Mouse (Mus musculus): ENCODE measurements around the gene Abhd18. TPM values are rescaled to one million over a fixed set of nuclear protein-coding genes. Genes with fewer than 3 reads are reported as not detected.
"Not testable (repeated sequence)": the region's sequence is repeated elsewhere in the genome, so short reads cannot be mapped to it uniquely, and the experiment has no call there.

The Abhd18 gene
- polyA plus RNA-seq (2015; fragmentation: Nextera tagmentation; extraction: Ambion mirVana) = 16.6 and 20.1 TPM in 2 replicates

DNA sequence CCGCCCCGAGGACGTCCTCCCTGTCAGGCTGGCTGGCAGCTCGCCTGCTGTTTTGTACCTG is at the start of gene Abhd18:
TSS of gene Abhd18 (plus strand) at position 14 of the 61 bp plus-strand sequence.
- peak within 1 kb of the TSS; percentile 78 for H3K4me2 ChIP-seq (ENCODE audit: low read depth, low read length)
- not testable (repeated sequence) for ATAC-seq (replicated peaks; ENCODE audit: extremely low read depth, insufficient read depth, low FRiP score); H3K4me1 ChIP-seq (ENCODE audit: control insufficient read depth, insufficient read depth, low read length); H3K36me3 ChIP-seq (ENCODE audit: control insufficient read depth, insufficient read depth); H3K9me3 ChIP-seq (replicated peaks; ENCODE audit: control insufficient read depth, low read length); H3K27me3 ChIP-seq (ENCODE audit: control insufficient read depth, insufficient read depth, low read length)
- H3K9ac ChIP-seq (ENCODE audit: low read length) = peak within 1 kb of the TSS; percentile 75
- H3K4me3 ChIP-seq (ENCODE audit: low read length) = peak within 1 kb of the TSS; percentile 64
- peak within 1 kb of the TSS; percentile 79 for H3K27ac ChIP-seq (ENCODE audit: low read length)
- WGBS = 0% methylated on average over 2 of the region's 4 CpGs

DNA sequence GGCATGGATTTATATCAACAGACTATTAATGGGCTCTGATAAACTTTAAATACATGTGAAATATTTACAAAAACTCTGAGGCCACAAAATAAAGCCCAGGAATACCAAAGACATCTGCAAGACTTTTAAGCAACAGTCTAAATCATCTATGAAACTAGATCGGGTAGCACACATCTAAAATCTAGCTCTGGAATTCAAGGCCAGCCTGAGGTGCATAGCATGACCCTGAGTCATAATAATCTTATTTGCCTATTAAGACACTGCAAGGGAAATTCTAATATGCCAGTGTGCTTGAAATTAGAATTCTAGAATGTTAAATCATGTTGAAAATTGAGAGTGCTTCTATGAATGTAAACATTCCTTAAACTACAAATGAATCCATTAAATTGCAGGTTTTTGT is 48.7 kb upstream of the Abhd18 start:
- no peak overlapping the region for H3K27ac ChIP-seq (ENCODE audit: low read length)
- no peak overlapping the region for H3K9ac ChIP-seq (ENCODE audit: low read length)
- H3K4me1 ChIP-seq (ENCODE audit: control insufficient read depth, insufficient read depth, low read length) = peaks cover 13% of the 10 kb centered on the region; the same call in 1 of the 2 replicates
- 58% methylated on average over 1 of the region's 1 CpGs for WGBS
- H3K27me3 ChIP-seq (ENCODE audit: control insufficient read depth, insufficient read depth, low read length) = no peaks in the 10 kb centered on the region
- no peak overlapping the region for H3K4me3 ChIP-seq (ENCODE audit: low read length)
- ATAC-seq (replicated peaks; ENCODE audit: extremely low read depth, insufficient read depth, low FRiP score) = no peak
- no peak overlapping the region for H3K4me2 ChIP-seq (ENCODE audit: low read depth, low read length)
- H3K9me3 ChIP-seq (replicated peaks; ENCODE audit: control insufficient read depth, low read length) = no peaks in the 10 kb centered on the region
- H3K36me3 ChIP-seq (ENCODE audit: control insufficient read depth, insufficient read depth) = 0 out of 2 replicates have a peak, but pooled peaks cover 2% of the 10 kb centered on the region

GRCm38 (mm10) chr3:40798500-40798899 is 48.3 kb upstream of the Abhd18 start:
- Histone ChIP-seq H3K4me2 (ENCODE audit: low read depth, low read length) (no peak overlapping the region), H3K4me1 (ENCODE audit: control insufficient read depth, insufficient read depth, low read length) (peaks cover 13% of the 10 kb centered on the region; the same call in 1 of the 2 replicates), H3K36me3 (ENCODE audit: control insufficient read depth, insufficient read depth) (0 out of 2 replicates have a peak, but pooled peaks cover 2% of the 10 kb centered on the region), H3K4me3 (ENCODE audit: low read length) (no peak overlapping the region), H3K27ac (ENCODE audit: low read length) (no peak overlapping the region), H3K9me3 (replicated peaks; ENCODE audit: control insufficient read depth, low read length) (no peaks in the 10 kb centered on the region), H3K27me3 (ENCODE audit: control insufficient read depth, insufficient read depth, low read length) (no peaks in the 10 kb centered on the region), H3K9ac (ENCODE audit: low read length) (no peak overlapping the region)
- WGBS = 38% methylated on average over 7 of the region's 7 CpGs
- no peak for ATAC-seq (replicated peaks; ENCODE audit: extremely low read depth, insufficient read depth, low FRiP score)

- H3K27ac ChIP-seq (ENCODE audit: low read length) = peak within 1 kb of the TSS; percentile 88
- no peaks in the 10 kb centered on the region for H3K27me3 ChIP-seq (ENCODE audit: control insufficient read depth, insufficient read depth, low read length)
- peak; percentile 99 for ATAC-seq (replicated peaks; ENCODE audit: extremely low read depth, insufficient read depth, low FRiP score)
- no peaks in the 10 kb centered on the region for H3K9me3 ChIP-seq (replicated peaks; ENCODE audit: control insufficient read depth, low read length)
- H3K4me1 ChIP-seq (ENCODE audit: control insufficient read depth, insufficient read depth, low read length) = peaks cover 13% of the 10 kb centered on the region; the same call in 1 of the 2 replicates
- H3K36me3 ChIP-seq (ENCODE audit: control insufficient read depth, insufficient read depth) = 0 out of 2 replicates have a peak, but pooled peaks cover 2% of the 10 kb centered on the region
- peak within 1 kb of the TSS; percentile 94 for H3K4me3 ChIP-seq (ENCODE audit: low read length)
- peak within 1 kb of the TSS; percentile 93 for H3K9ac ChIP-seq (ENCODE audit: low read length)
- H3K4me2 ChIP-seq (ENCODE audit: low read depth, low read length) = peak within 1 kb of the TSS; percentile 84
- WGBS = 2% methylated on average over 66 of the region's 66 CpGs
Measured at GRCm38 (mm10) chr3:40799530-40800372, 47.0 kb upstream of the Abhd18 start, which contains the start of gene Plk4. Gene Plk4 (plus strand): TSS chr3:40800019.

DNA sequence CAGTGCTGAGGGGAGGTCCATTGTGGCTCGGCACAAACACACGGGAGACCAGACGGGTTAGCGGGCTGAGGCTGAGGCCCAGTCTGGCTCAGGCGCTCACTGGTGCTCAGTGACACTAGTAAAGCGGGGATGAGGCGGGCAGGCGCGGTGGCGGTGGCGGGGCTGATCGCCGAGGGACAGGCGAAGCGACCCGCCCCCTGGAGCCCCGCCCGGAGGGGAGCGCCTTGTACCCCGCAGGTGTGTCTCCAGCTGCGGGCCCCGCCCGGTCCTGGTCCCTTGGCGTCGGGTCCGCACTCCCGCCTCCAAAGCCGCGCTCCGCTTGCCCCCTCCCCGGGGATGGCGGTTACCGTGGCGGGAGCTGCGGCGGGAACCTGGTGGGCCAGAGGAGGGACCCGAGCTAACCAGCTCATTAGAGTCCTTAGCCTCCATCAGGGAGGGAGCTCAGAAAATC is 46.4 kb upstream of the Abhd18 start:
- H3K27ac ChIP-seq (ENCODE audit: low read length) = peak overlapping the region; percentile 78
- peak overlapping the region; percentile 94 for H3K4me3 ChIP-seq (ENCODE audit: low read length)
- peaks cover 13% of the 10 kb centered on the region; the same call in 1 of the 2 replicates for H3K4me1 ChIP-seq (ENCODE audit: control insufficient read depth, insufficient read depth, low read length)
- H3K9me3 ChIP-seq (replicated peaks; ENCODE audit: control insufficient read depth, low read length) = no peaks in the 10 kb centered on the region
- WGBS = 1% methylated on average over 27 of the region's 37 CpGs
- H3K4me2 ChIP-seq (ENCODE audit: low read depth, low read length) = peak overlapping the region; percentile 84
- H3K36me3 ChIP-seq (ENCODE audit: control insufficient read depth, insufficient read depth) = peaks cover 9% of the 10 kb centered on the region
- no peaks in the 10 kb centered on the region for H3K27me3 ChIP-seq (ENCODE audit: control insufficient read depth, insufficient read depth, low read length)
- peak; percentile 78 for ATAC-seq (replicated peaks; ENCODE audit: extremely low read depth, insufficient read depth, low FRiP score)
- peak overlapping the region; percentile 93 for H3K9ac ChIP-seq (ENCODE audit: low read length)

GRCm38 (mm10) chr3:40806871-40807270 is 39.9 kb upstream of the Abhd18 start:
- 74% methylated on average over 2 of the region's 2 CpGs for WGBS
- Histone ChIP-seq H3K4me1 (ENCODE audit: control insufficient read depth, insufficient read depth, low read length) (no peaks in the 10 kb centered on the region; the same call in 1 of the 2 replicates), H3K36me3 (ENCODE audit: control insufficient read depth, insufficient read depth) (peaks cover 37% of the 10 kb centered on the region), H3K9ac (ENCODE audit: low read length) (no peak overlapping the region), H3K4me3 (ENCODE audit: low read length) (no peak overlapping the region), H3K9me3 (replicated peaks; ENCODE audit: control insufficient read depth, low read length) (no peaks in the 10 kb centered on the region), H3K27ac (ENCODE audit: low read length) (no peak overlapping the region), H3K4me2 (ENCODE audit: low read depth, low read length) (no peak overlapping the region), H3K27me3 (ENCODE audit: control insufficient read depth, insufficient read depth, low read length) (no peaks in the 10 kb centered on the region)
- ATAC-seq (replicated peaks; ENCODE audit: extremely low read depth, insufficient read depth, low FRiP score) = no peak

DNA sequence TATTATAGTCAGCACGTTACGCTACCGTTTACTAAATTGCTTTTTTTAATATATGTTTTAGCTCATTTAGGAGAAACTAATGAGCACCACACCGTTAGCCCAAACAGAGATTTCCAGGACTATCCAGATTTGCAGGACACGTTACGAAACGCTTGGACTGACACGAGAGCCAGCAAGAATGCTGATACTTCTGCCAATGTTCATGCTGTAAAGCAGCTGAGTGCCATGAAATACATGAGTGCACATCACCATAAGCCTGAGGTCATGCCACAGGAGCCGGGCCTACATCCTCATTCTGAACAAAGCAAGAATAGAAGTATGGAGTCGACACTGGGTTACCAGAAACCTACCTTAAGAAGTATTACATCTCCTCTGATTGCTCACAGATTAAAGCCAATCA is 38.1 kb upstream of the Abhd18 start:
- WGBS = 91% methylated on average over 10 of the region's 10 CpGs
- peaks cover 45% of the 10 kb centered on the region for H3K36me3 ChIP-seq (ENCODE audit: control insufficient read depth, insufficient read depth)
- no peaks in the 10 kb centered on the region for H3K27me3 ChIP-seq (ENCODE audit: control insufficient read depth, insufficient read depth, low read length)
- no peak for ATAC-seq (replicated peaks; ENCODE audit: extremely low read depth, insufficient read depth, low FRiP score)
- no peak overlapping the region for H3K4me2 ChIP-seq (ENCODE audit: low read depth, low read length)
- no peak overlapping the region for H3K9ac ChIP-seq (ENCODE audit: low read length)
- no peaks in the 10 kb centered on the region for H3K9me3 ChIP-seq (replicated peaks; ENCODE audit: control insufficient read depth, low read length)
- no peak overlapping the region for H3K4me3 ChIP-seq (ENCODE audit: low read length)
- H3K27ac ChIP-seq (ENCODE audit: low read length) = no peak overlapping the region
- H3K4me1 ChIP-seq (ENCODE audit: control insufficient read depth, insufficient read depth, low read length) = no peaks in the 10 kb centered on the region; the same call in 1 of the 2 replicates

- peaks cover 50% of the 10 kb centered on the region for H3K36me3 ChIP-seq (ENCODE audit: control insufficient read depth, insufficient read depth)
- no peak for ATAC-seq (replicated peaks; ENCODE audit: extremely low read depth, insufficient read depth, low FRiP score)
- 88% methylated on average over 2 of the region's 2 CpGs for WGBS
Measured at GRCm38 (mm10) chr3:40809894-40810293, 36.9 kb upstream of the Abhd18 start.

GRCm38 (mm10) chr3:40813275-40813674 is 33.5 kb upstream of the Abhd18 start:
- WGBS = 86% methylated on average over 2 of the region's 2 CpGs
- Histone ChIP-seq H3K9ac (ENCODE audit: low read length) (no peak overlapping the region), H3K4me2 (ENCODE audit: low read depth, low read length) (no peak overlapping the region), H3K4me3 (ENCODE audit: low read length) (no peak overlapping the region), H3K4me1 (ENCODE audit: control insufficient read depth, insufficient read depth, low read length) (no peaks in the 10 kb centered on the region), H3K36me3 (ENCODE audit: control insufficient read depth, insufficient read depth) (peaks cover 49% of the 10 kb centered on the region), H3K27me3 (ENCODE audit: control insufficient read depth, insufficient read depth, low read length) (no peaks in the 10 kb centered on the region), H3K9me3 (replicated peaks; ENCODE audit: control insufficient read depth, low read length) (no peaks in the 10 kb centered on the region), H3K27ac (ENCODE audit: low read length) (no peak overlapping the region)
- no peak for ATAC-seq (replicated peaks; ENCODE audit: extremely low read depth, insufficient read depth, low FRiP score)

More at GRCm38 (mm10) chr3:40809894-40810293, 36.9 kb upstream of the Abhd18 start:
- Histone ChIP-seq H3K27ac (ENCODE audit: low read length) (no peak overlapping the region), H3K9me3 (replicated peaks; ENCODE audit: control insufficient read depth, low read length) (no peaks in the 10 kb centered on the region), H3K4me1 (ENCODE audit: control insufficient read depth, insufficient read depth, low read length) (no peaks in the 10 kb centered on the region; the same call in 1 of the 2 replicates), H3K4me2 (ENCODE audit: low read depth, low read length) (no peak overlapping the region), H3K9ac (ENCODE audit: low read length) (no peak overlapping the region), H3K27me3 (ENCODE audit: control insufficient read depth, insufficient read depth, low read length) (no peaks in the 10 kb centered on the region), H3K4me3 (ENCODE audit: low read length) (no peak overlapping the region)

Data from heart, embryonic 16.5 days (tissue).